Mouse (Mus musculus): Measurements from ENCODE around the gene Fggy. TPM values are rescaled to one million over a fixed set of nuclear protein-coding genes. Genes with fewer than 3 reads are reported as not detected.

Fggy gene
- total RNA-seq, 2 experiments from 2014 or later, result 9.4 to 16.9 TPM

DNA sequence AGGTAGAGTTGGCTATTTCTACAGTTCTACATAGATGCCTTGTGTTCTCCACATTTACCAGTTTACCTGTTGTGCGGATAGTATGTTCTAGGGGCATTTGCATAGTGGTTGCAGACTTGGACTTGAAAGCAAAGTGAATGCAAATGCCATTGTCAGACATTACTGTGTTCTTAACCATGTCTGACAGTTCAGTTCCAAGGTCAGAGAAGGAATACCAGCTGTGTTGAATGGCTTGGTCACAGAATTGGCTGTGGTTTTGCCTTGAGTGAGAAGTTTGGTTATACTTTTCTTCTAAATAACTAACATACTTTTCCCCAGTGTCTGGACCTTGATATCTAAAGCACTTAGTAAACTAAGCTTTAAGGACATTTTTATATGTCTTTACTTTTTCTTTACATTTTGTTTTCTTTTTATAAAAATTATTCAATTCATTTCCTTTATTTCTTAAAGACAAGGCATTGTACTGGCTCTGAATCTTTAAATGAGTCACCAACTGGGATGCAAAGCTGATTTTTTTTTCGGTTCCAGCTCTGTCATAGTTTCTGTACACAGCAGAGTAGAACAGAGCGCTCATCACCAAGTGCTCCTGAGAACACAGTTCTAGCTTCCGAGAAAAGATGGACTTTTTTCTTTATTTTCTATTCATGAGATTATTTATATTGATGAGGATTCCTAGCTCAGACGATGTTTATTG lies 123.6 kb downstream of the Fggy start:
- Histone ChIP-seq H3K4me3 (no peak overlapping the region), H3K27ac (no peak overlapping the region)
- no peak for DNase-seq (ENCODE audit: low spot score in 2 of 2)
- TF ChIP-seq CTCF (conservative IDR thresholded peaks at IDR 0.05), result no peak

DNA sequence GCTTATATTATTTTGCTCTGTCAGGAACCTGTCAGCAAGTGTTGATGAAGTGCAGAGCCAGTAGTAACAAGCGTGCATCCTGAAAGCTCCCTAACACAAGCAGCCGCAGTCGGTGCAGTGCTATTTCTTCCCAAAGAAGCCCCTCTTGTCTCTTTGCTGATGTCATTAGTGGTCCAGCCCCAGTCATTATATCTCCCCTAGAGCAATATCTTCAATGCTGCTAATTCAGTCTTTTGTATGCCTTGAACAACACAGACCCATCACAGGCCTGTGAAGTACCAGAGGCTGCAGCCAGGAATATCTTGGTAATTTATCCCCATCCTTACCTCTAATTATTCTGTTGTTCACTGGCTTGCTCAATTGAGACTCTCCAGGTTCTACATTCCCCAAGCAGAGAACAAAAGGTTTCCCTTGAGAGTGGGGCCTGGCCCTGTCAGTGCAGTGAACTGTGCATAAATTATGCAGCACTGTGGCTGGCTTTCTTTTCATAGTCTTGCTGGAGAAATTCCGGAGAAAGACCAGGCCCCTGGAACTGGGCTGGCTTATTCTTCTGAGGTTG lies 127.3 kb downstream of the Fggy start:
- Histone ChIP-seq H3K4me3 (no peak overlapping the region), H3K27ac (0 out of 2 replicates have a peak overlapping the region, but pooled peaks have one; percentile 25)
- DNase-seq (ENCODE audit: low spot score in 2 of 2), result no peak
- TF ChIP-seq CTCF (conservative IDR thresholded peaks at IDR 0.05), result no peak

DNA sequence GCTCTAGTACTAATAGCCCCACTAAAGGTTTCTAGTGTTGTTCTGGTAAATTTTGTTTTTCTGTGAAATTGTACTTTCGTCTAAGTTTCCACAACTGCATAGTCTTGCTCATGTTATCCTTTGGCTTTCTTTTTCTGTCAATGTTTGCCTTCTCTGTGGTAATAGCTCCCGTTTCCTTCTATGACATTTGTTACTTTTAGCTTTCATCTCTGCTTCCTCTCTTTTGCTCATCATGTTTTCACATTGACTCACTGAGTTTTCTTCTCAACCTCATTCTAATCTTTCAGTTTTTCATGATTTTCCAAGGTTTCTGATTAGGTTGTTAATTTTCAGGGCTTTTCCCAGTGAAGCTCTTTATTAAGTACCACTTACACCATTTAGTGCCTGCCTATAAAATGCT lies 129.5 kb downstream of the Fggy start:
- no peak overlapping the region for H3K27ac ChIP-seq
- TF ChIP-seq CTCF (conservative IDR thresholded peaks at IDR 0.05), result no peak
- no peak overlapping the region for H3K4me3 ChIP-seq
- DNase-seq (ENCODE audit: low spot score in 2 of 2), result no peak

- DNase-seq (ENCODE audit: low spot score in 2 of 2), result no peak
- H3K4me3 ChIP-seq, result no peak overlapping the region
- TF ChIP-seq CTCF (conservative IDR thresholded peaks at IDR 0.05), result no peak
- no peak overlapping the region for H3K27ac ChIP-seq
These were observed 130.0 kb downstream of the Fggy start for GRCm38 (mm10) chr4:95687350-95687749.

- H3K27ac ChIP-seq, result no peak overlapping the region
- TF ChIP-seq CTCF (conservative IDR thresholded peaks at IDR 0.05), result no peak
- DNase-seq (ENCODE audit: low spot score in 2 of 2), result no peak
- H3K4me3 ChIP-seq, result no peak overlapping the region
These were observed 130.9 kb downstream of the Fggy start for GRCm38 (mm10) chr4:95688159-95688558.

DNA sequence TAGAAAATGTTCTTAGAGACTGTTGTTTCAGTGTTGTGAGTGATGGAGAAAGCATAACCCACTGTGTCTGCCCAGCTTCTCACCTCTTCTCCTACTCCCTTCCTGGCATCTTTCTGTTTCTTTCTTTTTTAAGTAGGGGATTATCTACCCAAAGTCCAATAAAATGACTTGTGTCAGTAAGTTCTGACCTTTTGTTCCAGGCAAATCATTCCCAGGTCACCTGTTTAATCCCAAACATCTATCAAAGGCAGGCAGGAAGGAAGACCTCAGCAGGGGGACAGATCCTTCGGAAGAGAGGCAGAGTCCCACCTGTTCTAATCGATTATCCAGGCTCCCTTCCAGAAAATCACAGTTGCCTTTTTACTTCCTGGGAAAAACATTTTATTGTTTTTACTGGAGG lies 143.1 kb downstream of the Fggy start:
- no peak for DNase-seq (ENCODE audit: low spot score in 2 of 2)
- H3K27ac ChIP-seq, result no peak overlapping the region
- TF ChIP-seq CTCF (conservative IDR thresholded peaks at IDR 0.05), result no peak
- H3K4me3 ChIP-seq, result no peak overlapping the region

GRCm38 (mm10) chr4:95707941-95708897 lies 150.9 kb downstream of the Fggy start:
- DNase-seq (ENCODE audit: low spot score in 2 of 2), result no peak
- TF ChIP-seq CTCF (conservative IDR thresholded peaks at IDR 0.05), result no peak

GRCm38 (mm10) chr4:95709750-95710149 lies 152.4 kb downstream of the Fggy start:
- Histone ChIP-seq H3K27ac (no peak overlapping the region), H3K4me3 (no peak overlapping the region)
- TF ChIP-seq CTCF (conservative IDR thresholded peaks at IDR 0.05), result no peak

More at GRCm38 (mm10) chr4:95707941-95708897, 150.9 kb downstream of the Fggy start:
- no peak overlapping the region for H3K27ac ChIP-seq
- no peak overlapping the region for H3K4me3 ChIP-seq

DNA sequence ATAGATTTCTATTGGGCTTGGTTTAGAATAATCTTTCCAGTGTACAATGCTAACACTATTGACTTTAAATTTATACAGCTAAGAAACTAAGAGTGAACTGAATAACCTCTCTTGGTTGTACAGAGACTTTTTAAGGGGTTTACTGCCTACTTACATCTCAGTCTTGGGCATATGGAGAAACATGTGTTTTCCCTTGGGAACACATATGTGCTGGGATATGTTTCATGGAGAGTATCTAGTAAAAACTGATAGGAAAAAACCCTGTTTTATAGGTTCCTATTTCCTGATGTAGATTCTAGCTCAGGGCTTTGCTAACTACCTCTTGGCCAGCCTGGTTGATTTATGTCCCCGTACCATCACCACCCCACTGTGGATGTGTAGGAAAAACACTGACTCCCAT lies 155.5 kb downstream of the Fggy start:
- no peak overlapping the region for H3K27ac ChIP-seq
- DNase-seq (ENCODE audit: low spot score in 2 of 2), result peak in 1 of 2 experiments; percentile 20
- no peak for TF ChIP-seq CTCF (conservative IDR thresholded peaks at IDR 0.05)
- no peak overlapping the region for H3K4me3 ChIP-seq

More at GRCm38 (mm10) chr4:95709750-95710149, 152.4 kb downstream of the Fggy start:
- no peak for DNase-seq (ENCODE audit: low spot score in 2 of 2)

GRCm38 (mm10) chr4:95713271-95713670 lies 156.0 kb downstream of the Fggy start:
- DNase-seq (ENCODE audit: low spot score in 2 of 2), result no peak
- Histone ChIP-seq H3K4me3 (no peak overlapping the region), H3K27ac (no peak overlapping the region)
- no peak for TF ChIP-seq CTCF (conservative IDR thresholded peaks at IDR 0.05)

DNA sequence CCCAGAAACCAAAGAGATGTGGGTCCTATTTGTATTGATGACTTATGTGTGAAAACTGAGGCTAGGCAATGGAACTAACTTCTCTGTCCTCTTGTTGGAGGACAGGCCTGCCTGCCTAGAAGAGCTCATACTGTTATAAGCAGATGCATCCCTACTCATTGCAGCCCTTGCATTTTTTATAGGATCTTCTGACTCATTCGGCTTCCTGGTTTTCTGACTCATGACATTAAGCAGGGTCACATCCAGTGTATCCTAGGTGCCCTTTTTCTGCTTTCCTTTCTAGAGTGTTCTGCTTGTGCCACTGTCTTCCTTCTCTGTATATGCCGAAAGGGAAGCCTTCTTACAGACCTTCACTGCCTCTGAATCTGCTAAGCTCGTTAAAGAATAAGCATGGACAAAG lies 158.8 kb downstream of the Fggy start:
- no peak for TF ChIP-seq CTCF (conservative IDR thresholded peaks at IDR 0.05)
- no peak overlapping the region for H3K27ac ChIP-seq

DNA sequence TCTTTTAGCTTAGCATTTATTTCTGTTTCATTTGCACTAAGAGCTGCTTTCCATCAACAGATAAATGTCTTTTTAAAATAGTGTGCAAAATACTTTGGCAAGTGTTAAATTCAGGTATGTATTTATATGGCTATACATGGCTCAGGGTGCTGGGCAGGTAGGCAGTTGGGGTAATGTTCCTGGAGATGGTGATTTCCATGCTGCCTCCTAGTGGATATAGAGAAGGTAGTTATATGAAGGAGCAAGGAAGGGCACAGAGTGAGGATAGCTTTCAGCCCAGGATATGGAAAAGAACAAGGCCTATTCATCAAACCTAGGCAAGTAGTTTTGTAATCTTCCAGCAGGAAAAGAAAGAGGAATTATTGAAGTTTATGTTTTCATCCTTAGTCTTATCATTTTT lies 166.3 kb downstream of the Fggy start:
- peak; percentile 61 for TF ChIP-seq CTCF (conservative IDR thresholded peaks at IDR 0.05)
- Histone ChIP-seq H3K4me3 (no peak overlapping the region), H3K27ac (no peak overlapping the region)
- DNase-seq (ENCODE audit: low spot score in 2 of 2), result no peak

More for the DNA sequence above, 158.8 kb downstream of the Fggy start:
- DNase-seq (ENCODE audit: low spot score in 2 of 2), result no peak
- H3K4me3 ChIP-seq, result no peak overlapping the region

DNA sequence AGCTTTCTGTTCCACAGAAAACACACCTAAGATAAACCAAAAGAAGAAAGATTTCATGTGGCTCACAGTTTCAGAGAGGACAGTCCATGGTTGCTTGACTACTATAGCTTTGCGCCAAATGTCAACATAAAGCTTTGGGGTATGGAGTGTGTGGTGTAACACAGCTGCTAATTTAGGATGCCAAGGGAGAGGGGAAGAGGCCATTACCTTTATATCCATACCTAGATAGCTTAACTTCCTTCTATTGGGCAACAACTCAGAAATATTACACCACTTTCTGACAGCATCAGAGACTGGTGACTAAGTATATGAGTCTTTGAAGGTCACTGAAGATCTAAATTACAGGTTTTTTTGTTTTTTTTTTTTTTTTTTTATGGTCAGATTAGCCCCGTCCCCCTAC lies 169.1 kb downstream of the Fggy start:
- DNase-seq (ENCODE audit: low spot score in 2 of 2), result no peak
- Histone ChIP-seq H3K27ac (no peak overlapping the region), H3K4me3 (no peak overlapping the region)
- no peak for TF ChIP-seq CTCF (conservative IDR thresholded peaks at IDR 0.05)

All from layer of hippocampus, adult 2 months (tissue).